Mouse (Mus musculus) cerebellum, adult 9-10 months (tissue): ENCODE measurements at regions not wholly inside any gene's neighbourhood (a gene's known extent, or its start where the extent isn't known, plus 50 kb on each side); places are given as distances from the start of the nearest gene placed in this dataset.
"Not testable (repeated sequence)": the region's sequence is repeated elsewhere in the genome, so short reads cannot be mapped to it uniquely, and the experiment has no call there.

Source experiments
- DNase-seq: peaks from one replicate; pipeline ENCODE4 v3.0.0; 2022

DNA sequence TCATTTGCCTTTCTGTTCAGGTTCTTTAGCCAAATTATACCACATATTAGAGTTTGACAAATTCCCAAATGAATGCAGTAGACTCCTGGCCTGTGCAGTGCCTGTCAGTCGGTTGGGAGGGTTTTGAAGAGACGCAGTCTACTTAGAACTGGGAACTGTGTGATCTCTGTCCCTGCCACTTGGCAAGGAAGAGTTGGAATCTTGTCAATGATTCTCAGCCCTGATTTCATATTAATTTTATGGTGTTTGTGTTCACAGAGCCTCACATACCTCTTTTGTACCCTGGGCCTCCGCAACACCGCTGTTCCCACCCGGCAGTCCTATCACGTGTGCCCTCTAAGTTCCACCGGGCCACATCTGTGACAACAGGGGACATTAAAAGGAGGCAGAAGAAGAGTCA lies 149.8 kb upstream of the Ddhd1 start:
- DNase-seq: no peak

DNA sequence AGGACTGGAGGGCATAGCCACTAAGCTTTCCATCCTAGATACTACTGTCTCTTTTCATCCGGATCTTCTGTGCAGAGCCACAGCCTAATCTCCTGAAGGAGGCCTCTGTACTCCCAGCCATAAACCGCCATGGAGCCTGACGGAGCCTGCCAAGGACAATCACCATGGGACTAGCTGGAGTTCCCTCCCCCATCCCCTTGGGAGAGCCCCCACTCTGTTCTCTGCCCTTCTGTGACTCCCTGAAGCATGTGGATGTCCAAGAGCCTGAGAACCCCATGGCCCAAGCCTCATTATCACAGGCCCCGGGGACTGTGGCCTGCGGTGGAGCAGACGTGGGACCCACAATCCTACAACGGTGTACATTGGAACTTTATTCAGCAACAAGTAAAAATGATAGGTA lies 151.5 kb upstream of the Ddhd1 start:
- DNase-seq: no peak

GRCm38 (mm10) chr14:45810101-45810500 lies 152.2 kb upstream of the Ddhd1 start:
- DNase-seq: no peak

GRCm38 (mm10) chr14:45810630-45811029 lies 152.7 kb upstream of the Ddhd1 start:
- no peak for DNase-seq

GRCm38 (mm10) chr14:45815598-45815997 lies 157.7 kb upstream of the Ddhd1 start:
- DNase-seq: no peak

DNA sequence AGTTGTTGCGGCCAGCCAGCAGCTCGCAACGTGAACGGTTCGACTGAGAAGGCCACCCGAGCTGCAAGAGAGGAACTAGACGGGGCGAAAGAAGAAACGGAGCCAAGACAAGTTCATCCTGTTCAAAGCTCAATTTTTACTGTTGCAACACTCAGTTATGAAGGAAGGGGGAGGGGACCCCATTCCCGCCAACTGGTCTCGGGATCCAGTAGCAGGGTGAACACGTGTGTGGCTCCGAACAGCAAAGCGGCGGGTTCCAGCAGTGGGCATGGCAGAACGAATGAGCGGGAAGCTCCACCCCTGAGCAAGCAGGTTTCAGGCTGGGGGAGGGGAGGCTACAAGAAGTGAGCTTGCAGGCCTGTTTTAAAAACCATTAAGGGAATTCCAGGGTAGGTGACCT lies 158.7 kb upstream of the Ddhd1 start:
- DNase-seq: not testable (repeated sequence)

- no peak for DNase-seq
These were observed 159.8 kb upstream of the Ddhd1 start for GRCm38 (mm10) chr14:45817756-45818155.

DNA sequence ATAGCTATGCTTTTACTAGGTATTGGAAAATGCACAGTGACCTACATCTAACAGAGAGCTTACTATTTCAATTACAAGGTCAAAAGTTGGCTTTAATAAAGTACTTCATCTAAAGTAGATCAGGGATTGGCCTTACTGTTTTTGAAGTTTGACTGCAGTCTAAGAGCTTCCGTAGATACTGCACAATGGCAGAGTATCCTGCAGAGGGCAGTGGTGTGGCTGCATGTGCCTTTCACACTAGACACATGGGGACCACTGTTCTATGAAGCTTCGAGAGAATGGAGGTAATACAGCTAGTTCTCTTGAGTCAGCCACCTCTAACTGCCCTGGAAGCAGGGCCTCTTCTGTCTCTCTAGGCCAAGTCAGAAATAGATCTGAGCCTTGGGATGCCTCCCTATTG lies 166.7 kb upstream of the Ddhd1 start:
- DNase-seq: no peak

DNA sequence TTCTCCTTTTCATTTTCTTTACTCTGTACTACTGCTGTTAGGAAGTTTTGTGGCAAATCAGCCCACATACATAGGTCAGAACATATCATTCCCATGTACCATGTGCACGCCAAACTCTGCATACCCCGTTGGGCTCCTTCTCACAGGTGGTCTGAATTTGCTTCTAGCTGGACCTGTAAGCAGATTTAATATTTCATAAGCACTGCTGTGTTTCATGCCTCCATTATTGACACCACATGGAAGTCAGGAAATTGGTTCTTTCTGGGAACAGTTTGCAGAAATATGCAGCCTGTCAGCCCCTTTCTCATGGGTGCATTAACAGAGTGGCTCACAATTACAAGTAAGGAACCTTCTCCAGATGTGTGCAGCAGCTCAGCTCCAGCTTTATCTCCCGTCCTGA lies 168.1 kb upstream of the Ddhd1 start:
- no peak for DNase-seq

DNA sequence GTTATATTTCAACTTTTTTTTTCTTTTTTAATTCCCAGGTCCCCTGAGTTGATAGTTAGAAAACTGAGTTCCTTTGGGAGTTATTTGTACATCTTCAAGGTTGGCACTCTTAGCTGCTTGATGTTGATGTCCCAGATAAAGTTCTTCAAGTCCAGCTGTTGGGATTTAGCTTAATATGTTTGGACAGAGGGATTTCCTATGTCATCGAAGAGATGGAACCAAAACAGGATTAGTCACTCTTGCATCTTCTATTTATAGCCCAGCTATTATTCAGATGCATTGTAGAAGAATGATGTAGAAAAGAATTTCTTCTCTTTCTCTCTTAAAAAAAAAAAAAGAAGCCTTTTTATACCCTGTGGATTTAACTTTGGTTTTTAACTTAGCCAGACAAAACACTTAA lies 169.2 kb upstream of the Ddhd1 start:
- DNase-seq: no peak

- DNase-seq: no peak
These were observed 172.5 kb upstream of the Ddhd1 start for GRCm38 (mm10) chr14:45830457-45830856.

GRCm38 (mm10) chr14:45837039-45837438 lies 179.1 kb upstream of the Ddhd1 start:
- no peak for DNase-seq

DNA sequence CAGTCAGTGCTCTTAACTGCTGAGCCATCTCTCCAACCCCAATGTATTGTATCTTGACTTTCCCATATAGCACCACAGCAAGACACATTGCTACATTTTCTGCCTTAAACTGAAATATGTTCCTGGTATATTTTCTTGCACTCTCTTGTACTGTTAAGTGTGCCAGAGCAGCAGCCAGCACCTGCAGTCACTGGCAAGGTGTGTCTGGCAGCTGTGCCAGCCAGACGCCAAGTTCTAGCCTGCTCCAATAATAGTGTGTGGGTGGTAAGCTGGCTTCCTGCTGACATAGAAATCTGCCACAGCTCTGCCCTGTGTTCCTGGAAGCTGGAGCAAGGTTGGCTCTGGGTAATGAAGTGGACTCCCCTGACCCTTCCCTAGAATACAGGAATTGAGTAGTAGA lies 185.9 kb upstream of the Ddhd1 start:
- no peak for DNase-seq

- DNase-seq: no peak
These were observed 192.6 kb upstream of the Ddhd1 start for GRCm38 (mm10) chr14:45850588-45850987.

DNA sequence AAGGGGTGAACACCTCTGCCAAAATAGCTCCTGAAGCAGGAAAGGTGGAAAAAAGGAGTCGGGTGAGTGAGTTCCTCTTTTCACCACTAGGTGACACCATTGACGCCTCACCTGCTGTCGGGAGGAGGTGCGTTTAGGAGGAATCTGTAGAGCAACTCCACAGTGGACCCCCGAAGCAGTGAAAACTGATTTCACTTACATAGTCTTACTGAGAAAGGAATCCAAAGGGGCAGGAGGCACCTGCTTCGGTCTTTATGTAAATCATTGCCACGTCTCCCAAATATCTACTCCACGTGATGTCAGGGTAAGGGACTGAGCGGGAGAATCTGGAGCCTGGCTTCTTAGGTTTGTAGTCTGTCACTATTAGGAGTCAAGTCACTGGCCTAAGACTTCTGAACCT lies 220.5 kb upstream of the Ddhd1 start:
- DNase-seq: peak; percentile 15

- DNase-seq: no peak
These were observed 262.8 kb upstream of the Ddhd1 start for GRCm38 (mm10) chr14:45920783-45921182.

DNA sequence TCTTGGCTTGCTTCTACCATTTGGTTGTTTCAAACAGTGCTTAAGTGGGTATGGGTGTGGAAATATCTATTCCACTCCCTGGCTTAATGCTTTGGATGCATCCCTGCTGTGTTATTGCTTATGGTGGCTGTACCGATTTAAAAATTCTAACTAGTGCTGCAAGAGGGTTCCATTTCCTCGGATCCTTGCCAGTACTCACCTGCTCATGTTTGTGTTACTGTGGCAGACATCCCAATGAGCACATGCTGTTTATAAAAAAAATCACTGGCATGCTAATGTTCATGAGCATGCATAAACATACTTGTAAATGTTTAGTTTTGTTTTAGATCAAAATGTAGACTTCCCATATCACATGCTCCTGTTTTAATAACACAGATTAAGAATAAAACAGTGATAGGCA lies 285.6 kb upstream of the Ddhd1 start:
- no peak for DNase-seq

GRCm38 (mm10) chr14:45944101-45944500 lies 286.2 kb upstream of the Ddhd1 start:
- no peak for DNase-seq

- DNase-seq: no peak
These were observed 286.6 kb upstream of the Ddhd1 start for GRCm38 (mm10) chr14:45944506-45944905.

- no peak for DNase-seq
These were observed 298.7 kb upstream of the Ddhd1 start for GRCm38 (mm10) chr14:45956624-45957023.

DNA sequence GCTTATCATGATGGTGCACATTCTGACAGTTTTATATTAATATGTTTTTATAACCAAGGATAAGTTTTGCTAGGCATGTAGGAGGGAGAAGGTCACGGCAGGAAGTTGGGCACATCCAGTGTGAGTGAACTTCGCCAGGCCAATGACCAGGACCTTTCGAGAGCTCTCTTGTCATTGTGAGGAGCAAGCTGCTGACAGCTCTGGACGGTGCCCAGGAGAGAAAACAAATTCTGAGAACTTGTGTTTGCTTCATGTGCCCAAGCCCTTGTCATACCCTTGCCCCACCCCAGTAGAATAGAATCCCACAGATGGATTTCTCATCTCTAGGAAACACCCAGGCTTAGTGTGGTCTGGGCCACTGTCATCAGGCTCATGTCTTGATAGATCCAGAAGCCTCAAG lies 304.5 kb upstream of the Ddhd1 start:
- no peak for DNase-seq

DNA sequence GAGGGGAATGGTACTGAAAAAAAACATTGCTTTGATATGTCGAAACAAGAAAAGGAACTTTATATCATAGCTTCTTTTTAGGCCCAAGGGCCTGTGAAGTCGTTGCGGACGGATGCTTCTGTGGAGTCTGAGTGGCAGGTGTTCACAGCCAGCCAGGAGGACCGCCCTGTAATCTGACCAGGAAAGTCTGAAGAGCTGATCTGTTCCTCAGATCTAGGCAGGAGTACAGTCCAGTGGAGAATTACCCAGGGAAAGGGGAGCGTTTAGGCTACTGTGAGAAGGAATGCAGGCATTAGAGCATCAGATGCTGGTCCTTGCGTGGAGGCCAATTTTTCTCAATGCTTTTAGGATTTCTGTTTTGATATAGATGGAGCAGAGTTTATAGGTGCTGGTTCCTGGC lies 306.1 kb upstream of the Ddhd1 start:
- DNase-seq: no peak

- no peak for DNase-seq
These were observed 325.4 kb upstream of the Ddhd1 start for GRCm38 (mm10) chr14:45983206-45983857.

GRCm38 (mm10) chr14:45984135-45984892 lies 326.4 kb upstream of the Ddhd1 start:
- no peak for DNase-seq
